Mouse (Mus musculus) limb, embryonic 14.5 days (tissue): ENCODE measurements at regions not wholly inside any gene's neighbourhood (a gene's known extent, or its start where the extent isn't known, plus 50 kb on each side); places are given as distances from the start of the nearest gene placed in this dataset.

ENCODE experiments used
- ATAC-seq: fragments of 200-750 bp; cut with Nextera tagmentation; 2 replicates; pipeline ENCODE4 v1.8.0; 2017; ENCODE audit warnings: low read depth, moderate number of reproducible peaks, moderate TSS enrichment; ENCODE audit not compliant: low FRiP score
- DNase-seq: peaks from one replicate; pipeline ENCODE4 v3.0.0-alpha.2; 2015; ENCODE audit warnings: low spot score
- H3K27ac ChIP-seq: fragments of 300-500 bp; sonication (generic); replicated peaks from 2 replicates; pipeline ENCODE4 v1.5.1; 2014; ENCODE audit warnings: low read depth, mild to moderate bottlenecking, low read length, moderate library complexity, mixed read lengths
- H3K27me3 ChIP-seq: fragments of 300-500 bp; sonication (generic); 2 replicates; pipeline ENCODE4 v1.6.1; 2014; ENCODE audit warnings: low read length, mixed read lengths; ENCODE audit not compliant: control insufficient read depth, insufficient read depth
- H3K36me3 ChIP-seq: fragments of 300-500 bp; sonication (generic); 2 replicates; pipeline ENCODE4 v1.6.1; 2014; ENCODE audit warnings: mild to moderate bottlenecking, low read length, moderate library complexity, mixed read lengths; ENCODE audit not compliant: control insufficient read depth, insufficient read depth
- H3K4me1 ChIP-seq: fragments of 300-500 bp; sonication (generic); 2 replicates; pipeline ENCODE4 v1.6.1; 2014; ENCODE audit warnings: antibody characterized with exemption, low read length, mixed read lengths; ENCODE audit not compliant: control insufficient read depth, insufficient read depth
- H3K4me2 ChIP-seq: fragments of 300-500 bp; sonication (generic); replicated peaks from 2 replicates; pipeline ENCODE4 v1.6.1; 2014; ENCODE audit warnings: low read depth, mild to moderate bottlenecking, low read length, moderate library complexity; ENCODE audit not compliant: severe bottlenecking
- H3K4me3 ChIP-seq: fragments of 300-500 bp; sonication (generic); replicated peaks from 2 replicates; pipeline ENCODE4 v1.5.1; 2014; ENCODE audit warnings: low read length
- H3K9ac ChIP-seq: fragments of 300-500 bp; sonication (generic); 2 replicates; pipeline ENCODE4 v1.6.1; 2014; ENCODE audit warnings: mild to moderate bottlenecking, low read depth, low read length, moderate library complexity; ENCODE audit not compliant: severe bottlenecking
- H3K9me3 ChIP-seq: fragments of 300-500 bp; sonication (generic); 2 replicates; pipeline ENCODE4 v1.6.1; 2016; ENCODE audit warnings: low read length; ENCODE audit not compliant: control insufficient read depth
- POLR2A ChIP-seq: fragments of 200-500 bp; IDR thresholded peaks from 2 replicates; pipeline ENCODE4 v1.8.0; 2012; ENCODE audit warnings: inconsistent platforms, mild to moderate bottlenecking, moderate library complexity, borderline replicate concordance; ENCODE audit not compliant: insufficient read depth, insufficient read length; ENCODE audit errors: extremely low read depth
- WGBS: fragments of 180-500 bp; shearing (Covaris S2); extraction: QIAGEN DNeasy Blood & Tissue Kit; methylation state at CpG from one replicate; pipeline ENCODE4 v1.1.7; 2014; 5-methylcytosine and 5-hydroxymethylcytosine counted together

GRCm38 (mm10) chr3:149402496-149402895 lies 412.1 kb upstream of the Adgrl2 start:
- H3K4me3 ChIP-seq = no peak overlapping the region
- no peak for ATAC-seq

GRCm38 (mm10) chr3:149395082-149395481 lies 404.7 kb upstream of the Adgrl2 start:
- H3K4me2 ChIP-seq = no peak overlapping the region
- no peaks in the 10 kb centered on the region for H3K4me1 ChIP-seq
- no peak overlapping the region for H3K9ac ChIP-seq
- no peak overlapping the region for H3K27ac ChIP-seq
- no peaks in the 10 kb centered on the region for H3K27me3 ChIP-seq
- no peaks in the 10 kb centered on the region for H3K36me3 ChIP-seq
- WGBS = 62% methylated on average over 4 of the region's 4 CpGs
- no peak for TF ChIP-seq POLR2A
- H3K9me3 ChIP-seq = no peaks in the 10 kb centered on the region
- no peak overlapping the region for H3K4me3 ChIP-seq
- ATAC-seq (no peak), DNase-seq (no peak)

More at GRCm38 (mm10) chr3:149402496-149402895, 412.1 kb upstream of the Adgrl2 start:
- Histone ChIP-seq H3K9me3 (no peaks in the 10 kb centered on the region), H3K4me2 (no peak overlapping the region), H3K27ac (no peak overlapping the region), H3K9ac (no peak overlapping the region), H3K27me3 (no peaks in the 10 kb centered on the region), H3K4me1 (peaks cover 4% of the 10 kb centered on the region; the same call in 1 of the 2 replicates), H3K36me3 (no peaks in the 10 kb centered on the region)
- no peak for DNase-seq
- no peak for TF ChIP-seq POLR2A
- 77% methylated on average over 9 of the region's 9 CpGs for WGBS

DNA sequence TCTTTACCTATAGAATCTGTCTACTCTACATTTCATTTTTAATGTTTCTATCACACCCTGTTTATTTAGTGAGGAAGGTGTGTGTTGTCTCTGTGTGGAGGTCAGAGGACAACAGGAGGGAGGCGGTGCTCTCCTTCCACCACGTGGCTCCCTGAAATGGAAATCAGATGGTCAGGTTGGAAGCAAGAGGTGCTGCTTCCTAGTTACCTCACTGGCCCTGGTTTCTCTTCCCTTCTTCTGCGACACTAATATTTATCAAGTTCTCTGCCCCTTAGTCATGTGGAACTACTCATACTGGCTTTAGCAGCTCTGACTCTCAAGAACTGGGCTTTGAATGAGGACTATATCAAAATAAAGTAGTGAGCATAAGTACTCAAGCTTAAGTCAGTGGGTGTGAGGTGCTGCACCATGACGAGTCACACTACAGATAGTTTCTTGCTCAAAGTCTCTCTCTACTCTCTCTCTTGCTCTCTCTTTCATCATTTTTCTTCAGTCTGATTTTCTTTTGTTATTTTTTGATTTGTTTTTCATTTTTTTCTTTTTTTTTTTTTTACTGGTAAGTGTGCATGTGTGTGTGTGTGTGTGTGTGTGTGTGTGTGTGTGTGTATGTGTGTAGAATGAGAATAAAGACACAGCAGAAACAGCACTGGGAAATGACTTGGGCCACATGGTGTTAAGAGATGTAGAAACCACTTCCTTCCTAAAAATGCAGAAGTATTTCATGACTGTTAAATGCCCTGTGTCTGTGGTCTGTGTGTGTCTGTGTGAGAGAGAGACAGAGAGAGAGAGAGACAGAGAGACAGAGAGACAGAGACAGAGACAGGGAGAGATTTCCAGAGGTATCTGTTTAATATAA lies 403.2 kb upstream of the Adgrl2 start:
- Histone ChIP-seq H3K27me3 (no peaks in the 10 kb centered on the region), H3K9ac (no peak overlapping the region), H3K27ac (no peak overlapping the region), H3K4me1 (no peaks in the 10 kb centered on the region), H3K4me3 (no peak overlapping the region), H3K36me3 (no peaks in the 10 kb centered on the region), H3K4me2 (no peak overlapping the region), H3K9me3 (no peaks in the 10 kb centered on the region)
- 65% methylated on average over 4 of the region's 4 CpGs for WGBS
- no peak for DNase-seq
- no peak for TF ChIP-seq POLR2A
- no peak for ATAC-seq

DNA sequence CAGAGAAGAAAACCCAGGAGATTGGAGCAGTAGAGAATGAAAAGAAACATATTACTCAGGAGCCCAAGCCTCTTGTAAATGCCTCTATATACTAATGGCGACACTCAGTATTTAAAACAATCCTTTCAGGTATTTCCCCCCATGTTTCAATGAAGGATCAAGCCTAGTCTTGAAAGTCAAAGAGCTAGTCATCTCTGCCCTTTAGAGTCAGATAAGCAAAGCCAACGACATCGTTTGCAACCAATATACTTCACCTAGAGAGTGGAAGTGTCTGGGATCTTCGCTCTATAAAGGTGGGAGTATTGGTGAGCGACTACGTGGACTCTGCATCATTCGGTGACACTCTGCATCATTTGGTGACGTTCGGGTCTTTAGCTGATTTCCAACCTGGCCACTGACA lies 401.8 kb upstream of the Adgrl2 start:
- no peak overlapping the region for H3K27ac ChIP-seq
- no peaks in the 10 kb centered on the region for H3K36me3 ChIP-seq
- 94% methylated on average over 9 of the region's 9 CpGs for WGBS
- H3K9ac ChIP-seq = no peak overlapping the region
- H3K9me3 ChIP-seq = no peaks in the 10 kb centered on the region
- H3K27me3 ChIP-seq = no peaks in the 10 kb centered on the region
- no peak overlapping the region for H3K4me2 ChIP-seq
- peaks cover 3% of the 10 kb centered on the region; the same call in 1 of the 2 replicates for H3K4me1 ChIP-seq
- TF ChIP-seq POLR2A = no peak
- no peak for ATAC-seq
- H3K4me3 ChIP-seq = no peak overlapping the region
- no peak for DNase-seq

- ATAC-seq (no peak), DNase-seq (no peak)
- no peak for TF ChIP-seq POLR2A
- no peak overlapping the region for H3K9ac ChIP-seq
- H3K4me3 ChIP-seq = no peak overlapping the region
- no peaks in the 10 kb centered on the region for H3K36me3 ChIP-seq
- H3K27ac ChIP-seq = no peak overlapping the region
- no peaks in the 10 kb centered on the region for H3K9me3 ChIP-seq
- H3K4me2 ChIP-seq = no peak overlapping the region
- 15% methylated on average over 3 of the region's 3 CpGs for WGBS
- H3K4me1 ChIP-seq = peaks cover 14% of the 10 kb centered on the region; the same call in 1 of the 2 replicates
- H3K27me3 ChIP-seq = no peaks in the 10 kb centered on the region
Measured at GRCm38 (mm10) chr3:149387537-149387936, 397.2 kb upstream of the Adgrl2 start.

- no peaks in the 10 kb centered on the region for H3K27me3 ChIP-seq
- ATAC-seq (no peak), DNase-seq (no peak)
- H3K4me3 ChIP-seq = no peak overlapping the region
- H3K27ac ChIP-seq = no peak overlapping the region
- no peak overlapping the region for H3K4me2 ChIP-seq
- no peak for TF ChIP-seq POLR2A
- no peaks in the 10 kb centered on the region for H3K9me3 ChIP-seq
- no peaks in the 10 kb centered on the region for H3K36me3 ChIP-seq
- 17% methylated on average over 2 of the region's 2 CpGs for WGBS
- H3K9ac ChIP-seq = no peak overlapping the region
- H3K4me1 ChIP-seq = peaks cover 14% of the 10 kb centered on the region; the same call in 1 of the 2 replicates
Measured at GRCm38 (mm10) chr3:149386027-149386426, 395.7 kb upstream of the Adgrl2 start.
